Mouse (Mus musculus): ENCODE results near the gene Gm29797. TPM values are rescaled to one million over a fixed set of nuclear protein-coding genes. Genes with fewer than 3 reads are reported as not detected.

Gm29797 gene
- total RNA-seq, 2 experiments from 2014 or later = 0.48 to 1.3 TPM

DNA sequence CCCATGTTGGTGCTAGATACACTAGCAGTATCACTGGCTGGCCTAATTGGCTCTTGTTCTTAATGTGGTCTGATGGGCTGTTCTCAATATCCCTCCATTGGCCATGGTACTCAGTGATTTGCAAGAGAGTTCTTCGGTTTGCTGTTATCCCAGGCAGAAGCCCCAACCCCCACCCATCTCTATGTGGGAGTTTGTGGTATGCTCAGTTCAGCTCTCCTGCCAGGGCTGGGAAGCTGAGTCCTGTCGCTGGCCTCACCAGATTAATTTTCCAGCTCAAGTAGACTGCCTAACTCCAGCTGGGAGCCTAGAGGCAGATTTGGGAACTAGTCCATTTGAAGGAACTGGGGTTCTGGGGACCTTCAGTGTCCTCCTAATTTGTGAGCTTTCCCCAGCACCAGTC is 607 bp downstream of the Gm29797 start:
- no peak; the same call in 1 of the 2 replicates for TF ChIP-seq CTCF (IDR thresholded peaks at IDR 0.05)
- intact Hi-C loops (cut with DNase I) = loop anchor here (5.0 kb wide), 1 partner anchor 50 kb away; no protein-coding TSS in a partner anchor
- no peak for DNase-seq (ENCODE audit: extremely low spot score in 1 of 2, low spot score in 2 of 2)
- Histone ChIP-seq H3K4me3 (no peak overlapping the region), H3K27ac (no peak overlapping the region)

DNA sequence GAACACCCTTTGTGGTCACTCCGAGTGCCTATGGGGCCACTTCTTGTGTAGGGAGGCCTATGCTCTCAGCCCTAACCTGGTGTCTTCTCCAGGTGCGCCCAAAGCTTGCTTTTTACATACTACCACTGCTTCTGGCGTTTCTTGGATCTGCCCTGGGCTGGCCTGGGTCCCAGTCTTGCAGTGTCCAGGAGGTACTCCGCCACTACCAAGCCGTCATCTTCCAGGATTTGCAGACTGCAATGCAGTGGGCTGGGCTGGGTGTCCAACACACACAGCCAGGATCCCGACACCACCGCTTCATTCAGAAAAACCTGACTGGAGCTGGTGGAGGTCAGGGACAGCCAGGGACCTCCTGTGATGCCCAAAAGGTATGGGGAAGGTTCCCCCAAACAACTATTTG is 1.7 kb downstream of the Gm29797 start:
- H3K27ac ChIP-seq = no peak overlapping the region
- no peak overlapping the region for H3K4me3 ChIP-seq
- intact Hi-C loops (cut with DNase I) = loop anchor here (5.0 kb wide), 1 partner anchor 49 kb away; no protein-coding TSS in a partner anchor
- no peak for TF ChIP-seq CTCF (IDR thresholded peaks at IDR 0.05)
- DNase-seq (ENCODE audit: extremely low spot score in 1 of 2, low spot score in 2 of 2) = no peak

DNA sequence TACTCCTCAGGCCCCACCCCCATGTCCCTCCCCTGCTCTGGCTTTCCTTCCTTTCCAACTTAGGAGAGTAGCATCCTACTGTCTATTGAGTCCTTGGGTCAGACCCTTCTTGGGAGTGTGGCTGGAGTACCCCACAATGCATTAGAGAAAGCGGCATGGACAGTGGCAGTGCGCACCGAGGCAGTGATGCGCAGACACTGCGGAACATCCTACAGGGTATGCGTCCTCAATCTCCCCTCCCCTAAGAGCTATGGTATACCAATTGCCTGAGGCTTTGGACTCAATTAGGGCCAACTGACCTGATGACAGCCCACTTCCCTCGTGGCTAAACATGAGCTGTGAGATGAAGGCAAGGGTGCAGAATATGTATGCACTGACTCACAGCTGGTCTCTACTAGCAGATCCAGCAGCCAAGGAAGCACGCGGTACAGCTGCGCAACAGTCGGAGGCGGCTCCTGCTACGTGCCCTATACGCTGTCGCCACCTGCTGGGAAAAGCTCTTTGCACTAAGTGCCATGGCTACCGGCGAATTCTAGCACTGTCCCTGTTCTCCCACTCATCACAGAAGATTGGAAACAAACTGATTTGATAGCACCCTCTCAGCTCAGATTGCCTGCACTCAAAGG is 2.2 kb downstream of the Gm29797 start:
- Histone ChIP-seq H3K27ac (peak overlapping the region; percentile 68), H3K4me3 (no peak overlapping the region)
- DNase-seq (ENCODE audit: extremely low spot score in 1 of 2, low spot score in 2 of 2) = peak; percentile 53 to 58
- no peak for TF ChIP-seq CTCF (IDR thresholded peaks at IDR 0.05)
- intact Hi-C loops (cut with DNase I) = loop anchor here (1.0 to 5.0 kb wide), 2 partner anchors 19 to 48 kb away; no protein-coding TSS in a partner anchor

DNA sequence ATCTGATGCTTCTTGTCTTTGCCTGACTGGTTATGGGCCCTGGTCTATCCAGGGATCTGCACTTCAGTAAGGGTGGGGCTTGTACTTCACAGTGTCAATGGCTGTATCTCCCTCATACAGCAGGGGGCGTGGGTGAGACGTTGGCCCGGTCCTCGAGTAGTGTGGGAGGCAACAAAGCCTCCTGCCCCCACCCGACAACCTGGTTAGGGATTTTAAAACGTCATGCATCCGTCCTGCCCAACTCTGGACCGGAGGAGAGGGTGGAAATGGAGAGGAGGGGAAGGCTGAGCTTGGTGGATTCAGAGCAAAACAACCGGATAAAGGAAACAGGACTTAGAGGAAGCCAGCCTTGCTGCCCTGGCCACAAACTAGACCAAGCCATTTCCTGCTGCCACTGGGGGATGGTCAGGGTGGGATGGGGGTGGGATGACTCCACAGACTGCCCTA is 2.8 kb downstream of the Gm29797 start:
- TF ChIP-seq CTCF (IDR thresholded peaks at IDR 0.05) = peak; percentile 69
- no peak overlapping the region for H3K4me3 ChIP-seq
- intact Hi-C loops (cut with DNase I) = loop anchor here (1.0 to 5.0 kb wide), 2 partner anchors 19 to 48 kb away; no protein-coding TSS in a partner anchor
- peak overlapping the region; percentile 68 for H3K27ac ChIP-seq
- peak; percentile 75 to 80 for DNase-seq (ENCODE audit: extremely low spot score in 1 of 2, low spot score in 2 of 2)

DNA sequence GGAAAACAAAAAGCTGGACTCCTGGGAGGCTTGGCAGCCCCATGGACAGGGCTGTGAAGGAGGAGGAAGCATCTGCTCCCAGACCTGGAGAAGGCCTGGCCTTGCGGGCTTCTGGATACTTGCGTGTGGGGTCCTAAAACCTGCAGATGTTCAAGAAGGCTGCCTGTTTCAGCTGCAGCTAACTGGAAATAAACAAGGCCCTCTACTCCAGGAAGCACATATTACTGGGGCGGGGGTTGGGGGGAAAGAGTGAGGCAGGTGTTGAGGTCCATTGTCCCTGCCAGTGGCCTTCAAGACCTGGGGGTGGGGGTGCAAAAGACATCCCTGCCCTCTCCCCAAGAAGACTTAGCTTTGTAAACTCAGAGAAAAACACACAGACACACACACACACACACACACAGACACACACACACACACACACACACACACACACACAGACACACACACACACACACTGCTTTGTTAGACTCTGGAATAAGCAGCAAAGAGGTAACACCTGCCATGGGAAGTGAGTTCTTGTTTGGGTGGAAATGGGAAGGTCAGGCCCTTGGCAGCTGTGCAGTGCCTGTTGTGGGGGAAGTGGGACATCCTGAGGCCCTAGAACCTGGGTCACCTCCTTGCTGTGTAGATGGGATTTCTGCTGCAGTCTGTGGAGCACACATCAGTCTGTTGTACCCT is 5.9 kb downstream of the Gm29797 start:
- intact Hi-C loops (cut with DNase I) = no loop called here
- DNase-seq (ENCODE audit: extremely low spot score in 1 of 2, low spot score in 2 of 2) = no peak
- TF ChIP-seq CTCF (IDR thresholded peaks at IDR 0.05) = no peak
- Histone ChIP-seq H3K4me3 (no peak overlapping the region), H3K27ac (peak overlapping the region; percentile 32; the same call in 1 of the 2 replicates)

DNA sequence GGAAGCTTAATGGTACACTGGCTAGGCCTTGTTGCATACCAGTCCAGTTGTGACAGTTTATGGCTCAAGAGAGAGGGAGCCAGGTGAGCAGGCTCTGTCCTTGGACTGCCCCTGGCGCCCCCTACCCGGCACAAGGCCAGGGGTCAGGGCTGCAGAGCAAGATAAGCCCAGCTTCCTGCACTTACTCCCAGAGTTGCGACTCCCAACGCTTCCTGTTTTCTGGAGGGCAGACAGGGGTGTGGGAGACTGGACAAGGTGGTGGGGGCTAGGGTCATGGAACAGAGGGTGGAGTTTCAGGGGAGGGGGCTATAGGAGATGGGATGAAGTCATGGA is 6.4 kb downstream of the Gm29797 start:
- no peak for DNase-seq (ENCODE audit: extremely low spot score in 1 of 2, low spot score in 2 of 2)
- intact Hi-C loops (cut with DNase I) = no loop called here
- TF ChIP-seq CTCF (IDR thresholded peaks at IDR 0.05) = no peak
- H3K27ac ChIP-seq = peak overlapping the region; percentile 32; the same call in 1 of the 2 replicates
- H3K4me3 ChIP-seq = no peak overlapping the region

DNA sequence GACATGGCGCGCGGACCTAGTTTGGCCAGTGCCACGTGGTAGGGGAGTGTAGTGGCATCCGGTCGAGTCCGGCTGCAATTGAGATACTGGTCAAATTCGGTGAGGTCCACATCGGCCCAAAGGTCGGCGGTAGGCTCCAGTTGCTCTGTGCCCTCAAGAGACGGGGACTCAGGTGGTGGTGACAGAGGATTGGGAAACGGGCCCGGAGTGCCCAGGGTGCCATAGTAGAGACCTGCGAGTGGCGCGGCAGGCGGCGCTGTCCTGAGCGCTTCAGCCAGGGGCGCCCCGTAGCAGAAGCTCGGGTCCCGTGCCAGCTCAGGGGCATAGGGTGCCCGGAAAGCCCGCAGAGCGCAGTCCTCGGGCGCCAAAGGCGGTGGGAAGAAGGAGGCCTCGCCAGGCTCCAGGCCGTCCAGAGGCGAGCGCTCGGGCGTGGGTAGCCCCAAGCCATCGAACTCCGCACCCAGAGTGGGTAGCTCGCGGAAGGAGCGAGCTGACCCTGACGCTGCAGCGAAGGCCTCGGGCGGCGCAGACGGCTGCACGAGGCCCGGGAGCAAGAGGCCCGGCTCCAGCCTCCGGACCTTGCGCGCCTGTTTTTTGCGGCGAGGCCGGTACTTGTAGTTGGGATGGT is 13.6 kb downstream of the Gm29797 start:
- Histone ChIP-seq H3K27ac (peak overlapping the region; percentile 59; the same call in 1 of the 2 replicates), H3K4me3 (peak overlapping the region; percentile 40)
- intact Hi-C loops (cut with DNase I) = no loop called here
- TF ChIP-seq CTCF (IDR thresholded peaks at IDR 0.05) = no peak; the same call in 1 of the 2 replicates
- DNase-seq (ENCODE audit: extremely low spot score in 1 of 2, low spot score in 2 of 2) = no peak

DNA sequence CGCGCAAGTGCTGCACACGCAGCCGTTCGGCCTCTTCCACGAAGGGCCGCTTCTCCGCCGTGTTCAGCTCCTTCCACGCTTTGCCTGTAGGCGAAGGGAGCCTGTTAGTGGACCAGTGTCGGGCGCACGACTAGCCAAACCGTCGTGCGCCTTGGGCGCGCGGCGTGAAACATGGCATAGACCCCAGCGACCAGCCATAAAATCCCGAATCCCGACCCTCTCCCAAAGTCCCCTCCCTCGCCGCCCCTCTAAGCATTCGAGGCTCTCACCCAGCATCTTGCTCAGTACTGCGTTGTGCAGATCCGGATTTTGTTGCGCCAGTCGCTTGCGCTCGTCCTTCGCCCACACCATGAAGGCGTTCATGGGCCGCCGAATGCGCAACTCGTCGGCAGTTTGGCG is 14.1 kb downstream of the Gm29797 start:
- Histone ChIP-seq H3K4me3 (peak overlapping the region; percentile 40), H3K27ac (peak overlapping the region; percentile 59)
- DNase-seq (ENCODE audit: extremely low spot score in 1 of 2, low spot score in 2 of 2) = no peak
- TF ChIP-seq CTCF (IDR thresholded peaks at IDR 0.05) = no peak
- intact Hi-C loops (cut with DNase I) = no loop called here

DNA sequence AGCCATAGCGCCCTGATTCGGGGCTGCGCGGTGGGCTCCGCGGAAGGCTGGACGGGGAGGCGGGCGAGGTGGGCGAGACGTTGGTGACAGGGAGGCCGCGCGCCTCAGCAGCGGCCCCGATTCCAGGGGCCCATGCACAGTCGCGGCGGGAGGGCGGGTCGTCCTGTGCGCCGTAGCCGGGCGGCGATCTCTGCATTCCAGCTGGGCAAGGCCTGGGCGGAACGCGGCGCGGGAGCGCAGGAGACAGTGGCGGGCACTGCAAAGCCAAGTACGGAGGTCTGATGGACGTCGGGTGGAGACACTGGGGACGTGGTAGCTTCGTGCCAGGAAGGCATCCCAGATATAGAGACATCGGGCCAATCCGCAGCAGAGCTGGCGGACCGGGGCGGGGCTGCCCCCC is 14.5 kb downstream of the Gm29797 start, which contains the start of gene Sox18:
Sox18 (minus strand) TSS at position 315 of the 400 bp plus-strand sequence.
- Histone ChIP-seq H3K4me3 (peak within 1 kb of the TSS; percentile 40), H3K27ac (peak within 1 kb of the TSS; percentile 59)
- no peak for TF ChIP-seq CTCF (IDR thresholded peaks at IDR 0.05)
- intact Hi-C loops (cut with DNase I) = no loop called here
- DNase-seq (ENCODE audit: extremely low spot score in 1 of 2, low spot score in 2 of 2) = peak in 1 of 2 experiments; percentile 43

DNA sequence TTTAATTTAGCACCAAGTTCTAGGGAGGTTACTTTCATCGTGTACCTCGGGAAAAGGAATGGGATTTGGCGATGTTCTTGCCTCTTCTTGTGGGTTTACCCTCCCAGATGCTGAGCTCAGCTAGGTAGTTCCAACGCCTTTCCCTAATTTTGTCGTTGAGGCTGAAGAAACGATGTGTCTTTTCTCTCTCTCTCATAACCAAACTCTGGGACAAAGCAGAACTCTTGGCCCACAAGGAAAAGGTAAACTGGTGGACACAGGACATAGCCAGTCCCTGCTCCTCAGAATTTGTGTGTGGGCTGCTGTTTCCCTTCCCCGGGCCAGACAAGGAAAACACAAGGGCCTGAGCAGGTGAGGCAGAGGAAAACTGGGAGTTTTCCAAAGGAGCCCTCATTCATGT is 15.2 kb downstream of the Gm29797 start:
- intact Hi-C loops (cut with DNase I) = no loop called here
- Histone ChIP-seq H3K27ac (no peak overlapping the region), H3K4me3 (peak overlapping the region; percentile 40)
- no peak for TF ChIP-seq CTCF (IDR thresholded peaks at IDR 0.05)
- no peak for DNase-seq (ENCODE audit: extremely low spot score in 1 of 2, low spot score in 2 of 2)

DNA sequence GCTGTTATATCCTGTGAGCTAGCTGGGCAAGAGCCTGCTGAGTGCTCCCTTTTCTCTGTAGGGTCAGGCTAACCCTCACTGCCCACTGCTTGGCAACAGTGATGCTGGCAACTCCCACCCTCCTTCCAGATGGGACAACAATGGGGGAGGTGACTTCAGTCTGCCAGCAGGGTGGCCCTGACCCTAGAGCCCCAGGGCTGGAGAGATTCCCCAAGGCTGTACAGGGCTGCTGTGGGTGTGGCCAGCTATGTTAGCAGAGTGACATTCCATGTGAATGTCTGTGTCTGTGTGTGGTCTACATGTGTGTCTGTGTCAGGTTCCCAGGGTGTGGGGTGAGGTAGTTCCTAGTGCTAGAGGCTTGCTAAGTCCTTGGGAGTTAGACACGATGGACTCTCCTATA is 16.7 kb downstream of the Gm29797 start:
- no peak overlapping the region for H3K4me3 ChIP-seq
- no peak for TF ChIP-seq CTCF (IDR thresholded peaks at IDR 0.05)
- intact Hi-C loops (cut with DNase I) = no loop called here
- no peak overlapping the region for H3K27ac ChIP-seq
- DNase-seq (ENCODE audit: extremely low spot score in 1 of 2, low spot score in 2 of 2) = no peak

DNA sequence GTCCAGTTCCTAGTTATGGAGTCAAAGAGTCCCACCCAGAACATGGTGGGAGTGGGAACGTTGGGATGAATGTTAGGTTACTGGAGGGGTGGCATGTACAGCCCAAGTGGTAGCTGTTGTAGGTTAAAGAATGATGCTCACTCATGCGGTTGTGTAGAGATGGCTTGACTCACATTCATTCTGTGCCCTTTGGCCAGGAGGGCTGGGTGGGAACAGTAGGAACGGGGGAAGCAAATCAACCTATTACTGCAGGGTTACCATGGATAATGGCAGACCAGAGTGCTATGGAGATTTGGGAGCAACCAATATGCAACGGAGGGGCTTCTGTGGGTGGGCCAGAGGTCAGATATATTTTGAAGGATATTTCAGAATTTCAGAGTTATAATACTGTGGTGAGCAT is 18.1 kb downstream of the Gm29797 start:
- no peak for DNase-seq (ENCODE audit: extremely low spot score in 1 of 2, low spot score in 2 of 2)
- H3K27ac ChIP-seq = peak overlapping the region; percentile 45; the same call in 1 of the 2 replicates
- TF ChIP-seq CTCF (IDR thresholded peaks at IDR 0.05) = no peak
- no peak overlapping the region for H3K4me3 ChIP-seq
- intact Hi-C loops (cut with DNase I) = loop anchor here (5.0 kb wide), 1 partner anchor 73 kb away; no protein-coding TSS in a partner anchor
